Mouse (Mus musculus): ENCODE data around the gene Sub1.

Gene Sub1

DNA sequence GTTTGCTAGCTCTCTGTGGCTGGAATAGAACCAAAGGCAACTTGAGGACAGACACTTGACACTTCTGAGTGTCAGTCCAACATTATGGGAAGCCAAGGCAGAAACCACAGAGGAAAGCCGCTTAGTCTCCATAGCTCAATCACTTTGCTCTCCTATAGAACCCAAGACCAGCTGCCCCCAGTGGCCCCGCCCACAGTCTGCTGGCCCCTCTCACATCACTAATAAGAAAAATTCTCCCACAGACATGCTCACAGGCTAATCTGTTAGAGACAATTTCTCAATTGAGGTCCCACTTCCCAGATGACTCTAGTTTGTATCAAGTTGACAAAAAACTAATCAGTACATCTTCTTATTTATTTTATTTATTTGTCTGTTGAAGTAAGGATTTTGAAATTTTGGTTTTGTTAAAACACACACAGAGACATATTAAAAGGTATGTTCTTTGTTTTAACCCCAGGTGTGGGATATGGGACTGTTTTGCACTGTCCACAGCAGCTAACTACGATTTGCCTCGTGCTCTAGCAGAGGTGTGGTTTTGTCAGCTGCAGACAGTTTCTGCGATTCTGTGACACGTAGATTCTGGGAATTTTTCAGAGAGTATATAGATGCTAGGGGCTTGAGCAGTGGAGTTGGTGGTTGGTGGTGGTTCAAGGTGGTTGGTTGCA, 16.9 kb upstream of the Sub1 start:
- CTCF ChIA-PET: interaction anchor here (0.5 to 1.8 kb wide), 3 partner anchors 16 to 296 kb away, joined by 3 to 7 read pairs (median 4); no protein-coding TSS in a partner anchor

DNA sequence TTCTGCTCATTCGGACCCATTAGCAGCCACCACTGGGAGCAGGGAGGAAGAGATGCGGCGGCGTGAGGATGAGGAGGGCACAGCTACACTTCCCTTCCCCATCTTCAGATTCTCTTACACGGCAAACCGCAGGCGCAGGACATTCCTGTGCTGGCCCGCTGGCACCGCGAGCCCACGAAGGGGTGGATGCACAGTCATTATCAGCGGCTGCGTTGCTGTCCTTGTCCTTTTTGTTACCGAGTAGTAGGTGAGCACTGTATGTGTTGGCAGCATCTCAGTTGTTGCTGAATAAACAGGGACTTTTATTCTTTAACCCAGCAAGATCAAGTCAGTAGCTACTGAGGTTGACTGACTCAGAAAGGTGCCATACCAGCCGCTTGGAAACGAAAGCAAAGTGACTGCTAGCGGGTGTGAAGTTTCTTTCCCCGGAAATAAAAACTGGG, 13.8 kb upstream of the Sub1 start:
- CTCF ChIA-PET: interaction anchor here (0.6 to 2.3 kb wide), 5 partner anchors 8 to 628 kb away, joined by 3 to 16 read pairs (median 6); partner anchors contain the start of gene Sub1

DNA sequence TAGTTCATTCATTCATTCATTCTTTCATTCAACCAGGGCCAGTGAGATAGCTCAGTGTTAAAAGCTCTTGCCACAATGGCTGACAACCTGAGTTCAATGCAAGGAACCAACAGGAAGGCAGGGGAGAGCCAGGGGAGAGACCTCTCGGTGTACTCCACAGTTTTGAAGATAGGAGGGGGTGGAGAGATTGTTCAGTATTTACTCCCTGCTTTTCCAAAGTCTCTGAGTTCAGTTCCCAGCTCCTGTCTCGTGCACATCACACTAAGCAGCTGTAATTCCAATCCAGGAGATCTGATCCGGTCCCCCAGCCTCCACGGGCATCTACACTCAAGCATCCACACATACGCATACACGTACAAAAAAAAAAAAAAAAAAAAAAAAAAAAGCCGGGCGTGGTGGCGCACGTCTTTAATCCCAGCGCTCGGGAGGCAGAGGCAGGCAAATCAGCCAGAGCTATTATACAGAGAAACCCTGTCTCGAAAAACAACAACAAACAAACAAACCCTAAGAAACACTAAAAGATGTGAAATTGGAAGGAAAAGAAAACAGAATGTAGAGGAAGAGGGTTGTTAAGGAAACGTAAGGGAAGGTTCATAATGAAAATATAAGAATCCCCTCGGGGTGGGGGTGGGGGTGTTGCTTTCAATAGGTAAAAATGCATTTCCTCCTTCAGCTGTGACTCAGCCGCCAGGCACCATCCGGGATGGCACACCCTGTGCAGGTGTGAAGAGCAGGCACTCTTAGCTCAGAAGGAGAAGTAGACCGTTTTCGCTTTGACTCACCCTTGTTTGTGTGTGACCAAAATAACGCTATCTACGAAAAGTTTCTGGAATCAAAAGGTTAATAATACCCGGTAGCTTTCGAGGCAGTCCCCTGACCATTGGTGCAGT, 13.2 kb upstream of the Sub1 start:
- CTCF ChIA-PET: interaction anchor here (0.6 to 2.3 kb wide), 5 partner anchors 8 to 627 kb away, joined by 3 to 16 read pairs (median 6); partner anchors contain the start of gene Sub1

DNA sequence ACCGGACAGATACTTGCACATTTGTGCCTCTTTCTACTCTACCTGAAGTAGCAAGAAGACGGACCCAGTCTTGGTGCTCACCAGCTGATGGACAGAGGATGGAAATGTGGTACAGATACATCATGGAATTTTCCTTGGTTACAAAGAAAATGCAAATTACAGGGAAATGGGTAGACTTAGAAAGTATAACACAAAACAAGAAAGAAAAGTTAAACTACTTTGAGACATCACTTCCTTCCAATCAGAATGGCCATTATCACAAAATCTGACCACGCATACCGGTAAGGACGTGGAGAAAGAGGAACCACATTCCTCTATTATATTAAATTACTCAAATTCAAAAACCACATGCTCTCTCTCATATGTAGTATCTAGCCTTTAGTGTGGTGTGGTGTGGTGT, 12.1 kb upstream of the Sub1 start:
- CTCF ChIA-PET: interaction anchor here (0.6 kb wide), 1 partner anchor 75 kb away, joined by 4 read pairs; no protein-coding TSS in a partner anchor

DNA sequence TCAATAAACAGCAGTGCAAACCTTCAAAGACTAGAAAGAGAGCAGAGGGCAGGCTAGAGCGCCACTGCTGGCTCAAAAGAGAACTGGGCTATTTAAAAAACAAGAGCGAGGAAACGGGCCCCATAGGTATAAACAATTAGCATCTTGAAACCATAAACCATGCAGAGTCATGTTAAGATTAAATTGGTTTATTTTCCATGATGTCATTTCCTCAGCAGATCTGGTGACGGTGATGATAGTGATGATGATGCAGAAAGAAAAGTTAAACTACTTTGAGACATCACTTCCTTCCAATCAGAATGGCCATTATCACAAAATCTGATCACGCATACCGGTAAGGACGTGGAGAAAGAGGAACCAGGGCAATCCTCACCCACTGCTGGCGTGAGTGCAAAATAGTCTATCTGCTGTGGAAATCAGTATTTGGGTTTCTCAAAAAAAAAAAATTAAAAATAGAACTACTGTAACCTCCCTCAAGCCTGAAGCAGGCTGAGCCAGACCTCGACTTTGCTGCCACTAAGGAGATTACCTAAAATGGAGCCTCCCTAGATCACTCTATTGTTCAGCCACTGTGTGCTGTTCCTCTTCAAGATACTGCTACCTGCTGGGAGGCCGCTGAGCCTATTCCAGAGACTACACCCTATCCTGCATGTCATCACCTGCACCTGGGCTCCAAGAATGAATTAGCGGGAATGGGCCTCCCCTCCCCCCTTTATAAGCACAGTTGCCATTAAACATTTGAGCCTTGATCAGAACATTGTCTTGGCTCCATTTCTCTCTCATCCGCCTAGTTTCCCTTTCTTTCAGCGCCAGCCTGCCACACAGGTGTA, 11.4 kb upstream of the Sub1 start:
- CTCF ChIA-PET: no interaction called here

DNA sequence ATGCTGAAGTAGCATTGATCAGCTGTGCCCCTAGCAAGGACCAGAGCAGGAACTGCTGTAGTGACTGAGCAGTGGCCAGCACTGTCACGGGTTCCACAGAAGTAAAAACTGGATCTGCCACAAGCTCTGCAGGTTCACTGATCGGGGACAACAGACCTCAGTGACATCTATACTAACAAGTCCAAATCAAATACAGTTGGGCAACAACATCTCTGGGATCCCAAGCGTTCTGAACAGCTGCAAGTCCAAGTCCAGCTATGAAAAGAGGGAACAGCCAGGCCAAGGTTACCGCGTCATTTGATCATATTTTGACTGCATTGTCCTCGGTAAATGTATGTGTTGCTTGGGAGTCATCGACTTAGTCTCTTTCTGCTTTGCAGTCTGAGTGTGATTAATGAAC, 10.6 kb upstream of the Sub1 start:
- CTCF ChIA-PET: interaction anchor here (0.6 kb wide), 1 partner anchor 98 kb away, joined by 3 read pairs; no protein-coding TSS in a partner anchor

DNA sequence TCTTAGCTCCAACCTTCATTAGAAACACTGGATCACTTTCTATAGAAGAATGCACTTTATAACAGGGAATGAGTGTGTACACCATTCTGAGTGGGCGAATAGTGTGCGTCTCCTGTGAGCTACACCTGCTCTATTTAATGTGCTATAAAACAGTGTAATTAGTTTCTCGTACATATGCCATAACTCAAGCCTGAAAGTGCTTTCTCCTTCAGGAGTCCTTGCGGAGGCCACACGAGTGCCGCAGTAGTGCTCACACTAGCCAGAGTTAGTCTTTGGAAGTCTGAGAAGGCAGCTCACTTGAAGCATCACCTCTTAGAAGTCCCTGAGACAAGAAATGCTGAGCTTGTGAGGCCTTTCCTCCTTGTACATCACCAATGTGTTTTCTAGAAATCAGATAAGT, 9.4 kb upstream of the Sub1 start:
- CTCF ChIA-PET: interaction anchor here (0.6 kb wide), 1 partner anchor 832 kb away, joined by 3 read pairs; no protein-coding TSS in a partner anchor

DNA sequence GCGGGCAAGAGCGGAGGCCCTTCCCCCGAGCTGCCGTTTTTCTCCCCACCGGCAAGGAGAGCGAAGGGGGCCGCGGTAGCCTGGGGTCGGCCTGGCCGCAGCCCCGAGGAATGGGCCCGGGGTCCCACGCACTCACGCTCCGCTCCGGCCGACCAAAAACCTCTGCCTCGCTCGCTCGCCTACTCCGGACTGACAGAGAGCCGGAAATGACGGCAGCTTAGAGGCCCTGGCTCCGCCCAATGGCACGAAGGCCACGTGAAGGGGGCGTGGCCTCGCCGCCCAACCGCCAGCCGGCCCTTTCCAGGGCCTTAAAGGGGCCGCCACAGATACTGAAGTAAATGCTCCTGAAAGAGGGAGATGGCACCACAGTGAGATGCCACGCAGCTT, 975 bp downstream of the Sub1 start:
- CTCF ChIA-PET: interaction anchor here (0.5 to 3.0 kb wide), 4 partner anchors 11 to 170 kb away, joined by 3 to 13 read pairs (median 8); no protein-coding TSS in a partner anchor

DNA sequence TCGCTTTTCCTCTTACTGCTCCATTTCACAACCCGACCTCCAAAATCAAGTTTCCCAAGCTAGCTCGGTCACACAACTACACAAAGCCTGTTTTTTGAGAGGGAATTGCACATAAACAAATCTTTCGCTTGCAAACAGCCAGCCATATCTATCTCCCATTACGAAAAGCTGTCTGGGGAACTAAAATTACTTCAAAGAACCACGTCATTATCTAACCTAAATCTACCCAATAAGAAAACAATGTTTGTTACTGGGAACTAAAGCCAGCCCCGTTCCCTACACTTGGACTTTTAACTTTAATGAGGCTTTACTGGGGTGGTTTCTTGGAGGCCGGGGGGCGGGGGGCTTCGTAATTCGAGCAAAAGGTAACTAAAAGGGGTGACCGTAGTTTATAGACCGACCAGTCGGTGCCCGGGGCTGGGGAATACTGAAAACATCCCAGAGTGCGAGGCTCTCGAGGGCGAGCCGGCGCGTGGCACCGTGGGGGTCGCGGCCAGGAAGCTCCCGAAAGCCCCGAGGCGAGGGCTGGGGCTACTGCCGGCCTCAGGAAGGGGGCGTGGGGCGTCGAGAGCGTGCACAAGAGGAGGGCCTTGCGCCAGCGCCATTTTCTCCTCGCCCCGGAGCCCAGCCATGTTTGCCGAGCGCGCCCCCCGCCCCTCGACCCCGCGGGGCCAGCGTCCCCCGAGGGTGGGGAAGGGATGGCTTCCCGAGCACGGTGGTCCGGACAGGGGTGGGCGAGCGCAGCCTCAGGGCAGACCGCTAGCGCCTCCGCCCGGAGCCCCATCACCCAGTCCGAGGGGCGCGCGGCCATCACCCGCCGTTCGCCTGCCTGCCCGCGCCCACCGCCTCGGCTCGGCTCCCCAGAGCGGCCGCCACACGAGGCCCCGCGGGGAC, 1.6 kb downstream of the Sub1 start:
- CTCF ChIA-PET: interaction anchor here (0.8 to 3.0 kb wide), 3 partner anchors 10 to 42 kb away, joined by 3 to 13 read pairs (median 10); no protein-coding TSS in a partner anchor

DNA sequence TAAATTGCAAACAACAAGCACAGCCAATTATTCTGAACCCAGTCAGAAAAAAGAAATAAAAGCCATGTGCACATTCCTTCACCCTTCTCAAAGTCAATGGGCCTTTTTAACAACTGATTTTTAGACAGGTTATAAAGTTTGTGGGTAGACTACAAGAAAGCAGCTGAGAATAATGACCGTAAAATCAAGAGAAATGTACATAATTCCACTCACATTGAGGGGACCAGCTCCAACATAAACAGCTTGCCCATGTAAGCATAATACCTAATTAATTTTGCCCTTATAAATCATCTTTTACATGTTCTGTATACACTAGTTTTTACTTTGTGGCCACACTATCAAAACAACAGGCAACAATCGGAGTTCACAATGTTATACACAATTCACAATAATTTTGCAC, 2.8 kb downstream of the Sub1 start:
- CTCF ChIA-PET: no interaction called here

DNA sequence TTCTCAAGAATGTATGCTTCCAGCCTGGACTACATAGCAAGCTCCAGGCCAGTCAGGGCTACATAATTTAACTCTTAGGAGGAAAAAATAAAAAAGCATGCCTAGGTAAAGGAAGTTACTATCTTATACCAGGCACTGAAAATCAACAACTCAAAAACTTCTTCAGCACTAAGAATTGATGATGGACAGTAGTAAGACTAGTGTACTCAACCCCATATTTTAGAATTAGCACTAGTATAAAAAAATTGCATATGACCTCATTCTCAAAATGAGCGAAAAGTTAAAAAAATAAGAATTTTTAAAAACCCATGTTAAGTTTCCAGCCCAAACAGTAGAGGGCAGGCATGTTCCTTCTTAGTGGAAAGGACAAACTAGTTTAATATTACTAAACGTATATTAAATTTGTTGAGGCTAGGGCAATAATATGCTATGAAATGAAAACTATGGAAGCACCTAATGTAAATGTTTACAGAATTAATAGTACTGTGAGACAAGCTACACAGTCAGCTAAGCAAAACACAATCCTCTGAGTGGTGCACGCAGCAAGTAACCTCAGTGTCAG, 5.2 kb downstream of the Sub1 start:
- CTCF ChIA-PET: interaction anchor here (0.6 to 2.0 kb wide), 4 partner anchors 20 to 100 kb away, joined by 3 to 18 read pairs (median 4); no protein-coding TSS in a partner anchor

DNA sequence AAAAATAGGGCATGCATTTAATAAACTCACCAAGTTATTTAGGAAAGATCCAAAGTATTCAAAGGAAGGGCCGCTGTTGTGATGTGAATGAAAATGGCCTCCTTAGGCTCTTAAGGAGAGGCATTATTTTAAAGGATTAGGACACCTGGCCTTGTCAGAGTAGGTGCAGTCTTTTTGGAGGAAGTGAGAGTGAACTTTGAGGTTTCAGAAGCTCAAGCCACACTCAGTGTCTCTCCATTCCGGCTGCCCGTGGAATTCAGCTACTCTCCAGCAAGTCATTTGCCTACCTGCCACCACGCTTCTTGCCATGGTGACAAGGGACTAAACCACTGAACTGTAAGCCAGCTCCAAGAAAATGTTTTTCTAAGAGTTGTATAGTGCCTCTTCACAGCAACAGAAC, 8.2 kb downstream of the Sub1 start:
- CTCF ChIA-PET: interaction anchor here (1.0 to 1.4 kb wide), 3 partner anchors 16 to 49 kb away, joined by 3 to 5 read pairs (median 3); no protein-coding TSS in a partner anchor

DNA sequence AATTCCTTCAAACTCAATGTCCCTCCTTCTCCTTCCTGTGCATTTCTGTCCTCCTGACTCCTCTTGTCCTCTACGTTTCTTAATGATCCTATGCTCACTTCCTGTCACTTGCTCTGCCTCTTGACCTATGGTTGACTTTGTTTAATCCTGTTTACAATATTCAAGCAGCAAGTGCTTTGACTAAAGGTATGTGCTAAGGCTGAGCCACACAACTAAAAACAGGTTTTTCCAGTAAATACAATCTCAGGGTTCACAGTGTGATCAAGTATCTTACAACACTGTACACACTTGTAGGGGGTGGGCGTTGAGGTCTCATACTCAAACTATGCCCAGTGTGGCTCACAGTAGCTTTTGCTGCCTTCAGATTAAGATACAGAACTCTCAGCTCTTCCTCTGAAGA, 8.9 kb downstream of the Sub1 start:
- CTCF ChIA-PET: interaction anchor here (0.7 to 1.4 kb wide), 2 partner anchors 16 to 220 kb away, joined by 3 to 5 read pairs; no protein-coding TSS in a partner anchor

DNA sequence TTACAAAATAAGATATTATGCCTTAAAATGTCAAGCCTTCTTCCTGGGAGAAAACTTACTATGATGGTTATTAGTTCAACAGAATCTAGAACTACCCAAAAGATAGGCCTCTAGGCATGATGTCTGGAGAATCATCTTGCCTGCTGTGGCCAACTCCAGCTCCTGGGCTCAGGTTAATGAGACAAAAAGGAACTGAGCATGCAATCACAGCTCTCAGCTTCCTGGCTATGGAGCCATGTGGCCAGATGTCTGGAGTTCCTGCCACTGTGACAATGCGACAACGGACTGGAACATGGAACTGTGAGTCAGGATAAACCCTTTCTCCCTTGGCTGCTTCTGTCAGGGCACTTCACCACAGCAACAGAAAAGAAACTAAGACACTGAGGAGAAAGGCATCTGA, 14.8 kb downstream of the Sub1 start:
- CTCF ChIA-PET: no interaction called here

DNA sequence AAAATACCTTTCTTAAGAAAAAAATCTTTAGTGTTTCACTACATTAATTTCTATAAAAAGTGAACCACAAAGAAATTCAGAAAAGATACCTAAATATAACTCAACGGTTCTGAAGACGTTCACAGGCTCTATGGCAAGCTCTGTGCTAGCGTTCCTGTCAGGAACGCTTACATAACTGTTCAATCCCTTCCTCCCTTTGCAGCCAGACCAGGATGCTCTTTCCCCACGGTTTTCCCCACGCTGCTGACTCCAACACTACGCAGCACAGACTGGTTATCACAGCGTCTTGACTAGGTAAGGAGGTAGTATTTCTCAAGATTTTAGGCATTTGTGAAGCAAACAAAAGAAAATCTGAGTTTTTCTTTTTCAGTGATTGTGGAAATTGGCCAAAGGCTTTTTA, 15.3 kb downstream of the Sub1 start:
- CTCF ChIA-PET: no interaction called here

DNA sequence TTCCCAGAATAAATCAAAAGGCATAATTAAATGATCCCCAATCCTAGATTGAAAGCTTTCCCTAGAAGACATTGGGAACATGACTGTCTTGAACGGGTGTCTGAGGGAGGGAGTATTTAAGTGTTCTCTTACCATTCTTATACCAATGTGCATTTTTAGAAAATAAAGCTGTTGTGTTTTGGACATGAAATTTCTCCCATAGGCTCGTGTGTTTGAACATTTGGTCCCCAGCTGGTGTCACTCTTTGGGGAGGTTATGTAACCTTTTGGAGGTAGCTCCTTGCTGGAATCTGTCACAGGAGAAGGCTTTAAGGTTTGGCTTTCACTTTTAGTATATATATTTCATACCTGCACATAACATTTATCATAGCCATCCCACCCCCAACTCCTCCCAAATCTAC, 18.6 kb downstream of the Sub1 start:
- CTCF ChIA-PET: interaction anchor here (0.5 kb wide), 1 partner anchor 29 kb away, joined by 8 read pairs; no protein-coding TSS in a partner anchor

DNA sequence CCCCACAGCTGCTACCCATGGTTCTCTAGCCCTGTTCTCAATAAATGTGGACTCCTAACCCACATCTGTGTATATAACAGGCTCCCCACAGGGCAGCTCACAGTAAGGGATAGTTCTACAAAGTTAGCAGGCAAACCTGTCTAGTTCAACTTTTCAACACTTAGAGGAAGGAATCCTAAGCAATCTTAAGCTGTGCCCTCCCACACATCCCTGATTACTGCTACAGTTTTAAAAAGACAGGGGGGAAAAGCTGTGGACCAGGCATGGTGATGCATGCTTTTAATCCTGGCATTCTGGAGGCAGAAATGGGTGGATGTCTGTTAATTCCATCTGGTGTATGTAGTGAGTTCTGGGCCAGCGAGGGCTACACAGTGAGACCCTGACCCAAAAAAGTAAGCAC, 19.7 kb downstream of the Sub1 start:
- CTCF ChIA-PET: no interaction called here

DNA sequence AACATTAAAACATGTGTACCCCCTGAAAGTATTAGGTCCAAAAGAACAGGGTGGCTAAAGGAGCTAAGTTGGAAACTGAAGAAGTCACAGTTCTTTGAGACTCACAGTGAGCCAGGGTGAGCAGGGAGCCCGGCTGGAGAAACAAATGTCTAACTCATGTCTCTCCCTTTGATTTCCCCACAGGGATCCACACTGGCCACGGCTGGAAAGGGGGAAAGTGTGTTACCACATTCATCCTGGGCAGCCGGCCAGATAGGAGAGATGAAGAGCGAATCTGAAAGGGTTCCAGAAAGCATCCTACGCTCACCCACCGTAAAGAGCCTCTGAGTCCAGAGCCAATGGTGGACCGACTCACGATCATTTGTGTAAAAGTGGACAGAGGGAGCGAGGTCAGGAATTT, 20.9 kb downstream of the Sub1 start:
- CTCF ChIA-PET: no interaction called here

DNA sequence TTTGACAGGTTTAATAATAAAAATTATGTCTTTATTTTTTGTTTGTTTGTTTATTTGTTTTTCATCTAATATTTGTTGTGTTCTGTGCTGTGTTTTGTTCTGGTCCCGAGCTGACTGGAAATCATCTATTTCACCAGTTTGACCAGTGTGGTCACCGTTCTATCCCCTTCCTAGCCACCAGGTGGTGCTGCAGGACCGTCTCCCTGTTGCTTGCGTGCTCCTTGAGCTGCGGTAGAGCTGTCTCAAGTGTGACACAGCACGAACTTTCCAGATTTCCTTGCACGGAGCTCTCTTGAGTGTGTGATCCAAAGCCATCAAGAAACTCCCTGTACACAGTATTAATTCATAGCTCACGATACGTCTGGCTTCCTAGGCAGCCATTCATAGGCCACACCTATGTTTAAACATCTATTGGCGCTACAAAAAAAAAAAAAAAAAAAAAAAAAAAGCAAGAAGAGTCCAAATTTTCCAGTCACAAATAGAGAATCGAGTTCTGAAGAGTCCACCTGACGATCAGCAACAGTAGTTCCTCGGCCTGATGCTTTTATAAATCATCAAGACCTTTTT, 24.8 kb downstream of the Sub1 start:
- CTCF ChIA-PET: interaction anchor here (0.6 to 2.0 kb wide), 7 partner anchors 17 to 150 kb away, joined by 3 to 11 read pairs (median 4); no protein-coding TSS in a partner anchor
